Mouse (Mus musculus) spleen, embryonic (tissue): ENCODE data around the gene Scly.

ENCODE experiments used
- CTCF ChIA-PET: fragments of 350-600 bp; sonication (Branson Sonifier 250); formaldehyde crosslinking; loops from one replicate; lab custom pipeline; 2022; lab: Charles Lee

Gene Scly

DNA sequence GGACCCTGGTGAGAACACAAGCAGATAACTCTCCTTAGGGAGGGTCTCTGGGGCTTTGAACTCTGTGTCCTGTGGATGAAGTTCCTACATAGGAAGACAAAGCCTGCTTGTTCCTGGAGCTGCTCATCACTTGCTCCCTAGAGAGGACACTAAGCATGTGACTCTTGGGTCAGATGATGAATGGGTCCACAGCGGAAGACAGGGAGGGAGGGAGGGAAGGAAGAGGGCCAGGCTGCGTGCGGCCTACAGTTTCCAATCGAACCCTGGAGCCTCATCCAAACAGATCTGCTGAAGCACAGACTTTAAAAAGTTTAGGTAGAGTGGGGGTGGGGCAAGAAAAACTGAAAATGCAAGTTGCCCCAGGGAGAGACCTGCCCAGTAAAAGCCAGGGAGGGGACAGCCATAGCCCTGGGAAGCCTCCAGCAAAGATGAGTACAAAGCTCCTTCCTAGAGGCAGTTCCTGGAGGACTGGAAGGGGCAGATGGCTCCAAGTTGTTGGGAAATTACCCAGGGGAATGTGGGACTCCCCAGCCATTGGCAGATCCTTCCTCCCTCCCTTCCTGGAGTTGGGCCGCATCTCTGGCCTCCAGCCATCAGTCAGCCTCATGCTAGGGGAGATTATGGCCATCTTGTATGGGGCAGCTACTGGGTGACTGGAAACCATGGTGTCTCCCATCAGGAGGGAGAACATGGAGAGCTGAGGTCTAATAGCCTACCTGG is 1.7 kb downstream of the Scly start:
- CTCF ChIA-PET: no interaction called here

GRCm38 (mm10) chr1:91301206-91301920 is 3.2 kb downstream of the Scly start:
- CTCF ChIA-PET: no interaction called here

DNA sequence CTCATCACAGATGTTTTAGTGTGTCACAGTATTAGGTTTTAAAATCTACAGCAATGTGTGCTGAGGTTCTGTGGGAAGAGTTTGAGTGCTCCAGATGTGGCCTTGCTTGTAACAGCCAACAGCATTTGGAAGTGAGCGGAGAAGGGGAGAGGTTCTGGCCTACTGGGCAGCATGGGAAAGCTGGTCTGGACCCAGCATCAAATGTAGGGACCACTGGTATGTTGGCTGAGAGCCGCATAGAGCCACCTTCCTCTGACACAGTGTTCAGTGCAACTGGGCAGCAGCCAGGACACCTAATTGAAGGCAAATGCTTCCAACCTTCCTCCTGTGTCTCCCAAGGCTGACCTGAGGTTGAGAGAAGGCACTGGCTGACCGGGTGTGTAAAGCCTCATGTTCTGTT is 3.9 kb downstream of the Scly start:
- CTCF ChIA-PET: no interaction called here

DNA sequence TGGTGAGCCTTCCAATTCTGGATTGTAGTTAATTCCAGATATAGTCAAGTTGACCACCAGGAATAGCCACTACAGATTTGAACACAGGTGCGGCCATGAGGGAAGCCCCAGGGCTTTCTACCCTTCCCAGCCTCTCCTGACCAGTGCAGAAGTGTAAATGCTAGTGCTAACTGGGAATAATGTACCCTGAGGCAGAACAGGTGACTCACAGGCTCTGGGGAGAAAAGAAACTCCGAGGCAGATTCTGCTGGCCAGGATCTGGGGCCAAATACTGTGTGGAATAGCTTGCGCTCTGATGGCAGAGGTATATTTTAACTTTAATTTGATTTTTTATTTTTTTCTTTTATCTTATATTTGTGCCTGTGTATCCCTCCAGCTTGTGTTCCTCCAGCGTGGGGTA is 6.5 kb downstream of the Scly start:
- CTCF ChIA-PET: no interaction called here

DNA sequence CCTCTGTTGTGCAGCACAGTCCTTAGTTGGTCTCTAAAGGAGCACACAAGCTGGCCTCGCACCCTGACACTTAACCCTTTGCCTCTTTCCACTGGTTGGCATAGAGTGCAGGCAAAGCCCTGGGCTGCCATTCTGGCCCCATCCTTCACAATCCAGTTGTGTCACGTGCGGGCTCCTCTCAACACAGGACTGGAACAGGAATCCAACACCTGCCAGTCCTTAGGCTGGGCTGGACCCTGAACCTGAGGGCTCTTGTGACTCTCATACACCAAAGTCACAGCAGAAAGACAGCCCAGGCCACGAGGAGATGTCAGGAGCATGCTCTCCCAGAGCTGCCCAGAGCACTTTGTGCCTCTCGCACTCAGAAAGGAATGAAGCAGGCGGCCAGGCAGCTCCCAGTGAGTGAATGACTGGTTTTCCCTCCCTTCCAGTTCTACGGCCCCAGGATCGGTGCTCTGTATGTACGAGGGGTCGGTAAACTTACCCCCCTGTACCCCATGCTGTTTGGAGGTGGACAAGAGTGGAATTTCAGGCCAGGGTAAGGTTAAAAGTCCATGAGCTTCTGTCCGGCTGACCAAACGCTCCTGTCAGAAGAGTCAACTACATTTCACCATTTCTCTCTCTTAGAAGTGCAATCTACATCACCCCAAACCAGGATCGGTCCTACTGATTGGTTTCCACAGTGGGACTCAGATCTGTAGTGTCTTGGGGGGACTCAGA is 11.4 kb downstream of the Scly start:
- CTCF ChIA-PET: interaction anchor here (0.6 kb wide), 1 partner anchor 56 kb away, joined by 3 read pairs; no protein-coding TSS in a partner anchor

GRCm38 (mm10) chr1:91312273-91312672 is 14.1 kb downstream of the Scly start:
- CTCF ChIA-PET: interaction anchor here (0.6 kb wide), 1 partner anchor 35 kb away, joined by 4 read pairs; no protein-coding TSS in a partner anchor

- CTCF ChIA-PET: no interaction called here
These were observed 15.1 kb downstream of the Scly start for GRCm38 (mm10) chr1:91313251-91313650.

DNA sequence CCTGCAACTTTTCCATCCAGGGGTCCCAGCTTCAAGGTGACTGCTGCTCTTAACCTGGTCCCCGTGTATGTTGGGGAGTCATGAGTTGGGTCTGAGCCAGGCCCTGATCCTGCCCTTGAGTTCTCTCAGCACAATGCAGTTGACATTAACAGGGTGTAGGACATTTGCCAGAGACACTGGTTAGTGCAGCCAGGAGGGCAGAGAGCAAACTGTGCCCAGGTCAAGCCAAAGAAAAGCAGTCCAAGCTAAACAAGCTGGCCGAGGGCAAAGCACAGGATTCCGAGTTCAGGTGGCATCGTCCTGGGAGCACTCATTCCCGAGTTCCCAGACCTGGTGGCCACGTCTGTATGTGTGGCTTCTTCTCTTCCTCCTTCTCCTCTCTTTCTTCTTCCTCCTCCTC is 19.5 kb downstream of the Scly start:
- CTCF ChIA-PET: no interaction called here

- CTCF ChIA-PET: no interaction called here
These were observed 23.8 kb downstream of the Scly start, which contains the start of gene Espnl for GRCm38 (mm10) chr1:91321760-91322438. TSS of gene Espnl (plus strand) at chr1:91322075.

- CTCF ChIA-PET: no interaction called here
These were observed 26.5 kb downstream of the Scly start for GRCm38 (mm10) chr1:91324646-91325045.

DNA sequence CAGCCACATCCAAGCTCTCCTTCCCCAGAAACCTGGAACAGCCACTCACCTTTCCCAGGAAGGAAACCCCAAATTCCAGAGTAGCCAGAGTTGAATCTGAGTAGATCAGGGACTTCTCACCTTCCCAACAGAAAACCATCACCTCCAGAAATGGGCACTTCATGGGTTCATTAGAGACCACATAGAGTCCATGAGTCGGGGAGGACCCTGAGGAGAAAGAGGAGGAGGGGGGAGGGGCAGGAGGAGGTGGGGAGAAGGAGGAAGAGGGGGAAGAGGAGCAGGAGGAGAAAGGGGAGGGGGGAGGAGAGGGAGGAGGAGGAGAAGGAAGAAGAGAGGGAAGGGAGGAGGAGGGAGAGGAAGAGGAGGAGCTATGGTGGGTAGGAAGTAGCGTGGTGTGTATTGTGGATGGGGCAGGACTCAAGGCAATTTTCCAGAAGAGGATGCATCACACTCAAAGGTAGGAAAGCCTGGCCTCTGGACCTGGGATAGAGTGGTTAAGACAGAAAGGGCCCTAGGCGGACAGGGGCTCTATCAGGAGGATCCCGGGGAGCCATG is 27.4 kb downstream of the Scly start:
- CTCF ChIA-PET: no interaction called here

- CTCF ChIA-PET: no interaction called here
These were observed 34.0 kb downstream of the Scly start for GRCm38 (mm10) chr1:91332102-91332501.

- CTCF ChIA-PET: no interaction called here
These were observed 35.4 kb downstream of the Scly start for GRCm38 (mm10) chr1:91333582-91333981.

DNA sequence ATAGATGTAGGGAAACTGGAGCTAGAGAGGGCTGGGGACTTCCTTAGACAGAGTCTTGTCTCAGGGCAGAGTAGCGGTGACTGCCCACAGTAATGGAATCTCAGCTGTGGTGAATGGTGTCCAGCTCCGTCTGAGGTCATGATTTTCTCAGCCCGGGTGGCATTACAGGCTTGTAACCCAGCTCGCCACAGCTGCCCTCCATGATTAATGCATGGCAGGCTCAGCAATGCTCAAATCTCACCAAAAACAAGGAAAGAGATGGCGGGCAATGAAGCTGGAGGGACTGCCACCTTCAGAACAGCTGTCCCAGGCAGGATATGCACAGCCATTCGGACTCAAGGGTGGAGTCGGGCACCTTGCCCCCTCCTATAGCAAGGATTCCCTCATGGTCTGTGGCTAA is 39.2 kb downstream of the Scly start:
- CTCF ChIA-PET: no interaction called here

GRCm38 (mm10) chr1:91344001-91344400 is 45.9 kb downstream of the Scly start:
- CTCF ChIA-PET: no interaction called here

DNA sequence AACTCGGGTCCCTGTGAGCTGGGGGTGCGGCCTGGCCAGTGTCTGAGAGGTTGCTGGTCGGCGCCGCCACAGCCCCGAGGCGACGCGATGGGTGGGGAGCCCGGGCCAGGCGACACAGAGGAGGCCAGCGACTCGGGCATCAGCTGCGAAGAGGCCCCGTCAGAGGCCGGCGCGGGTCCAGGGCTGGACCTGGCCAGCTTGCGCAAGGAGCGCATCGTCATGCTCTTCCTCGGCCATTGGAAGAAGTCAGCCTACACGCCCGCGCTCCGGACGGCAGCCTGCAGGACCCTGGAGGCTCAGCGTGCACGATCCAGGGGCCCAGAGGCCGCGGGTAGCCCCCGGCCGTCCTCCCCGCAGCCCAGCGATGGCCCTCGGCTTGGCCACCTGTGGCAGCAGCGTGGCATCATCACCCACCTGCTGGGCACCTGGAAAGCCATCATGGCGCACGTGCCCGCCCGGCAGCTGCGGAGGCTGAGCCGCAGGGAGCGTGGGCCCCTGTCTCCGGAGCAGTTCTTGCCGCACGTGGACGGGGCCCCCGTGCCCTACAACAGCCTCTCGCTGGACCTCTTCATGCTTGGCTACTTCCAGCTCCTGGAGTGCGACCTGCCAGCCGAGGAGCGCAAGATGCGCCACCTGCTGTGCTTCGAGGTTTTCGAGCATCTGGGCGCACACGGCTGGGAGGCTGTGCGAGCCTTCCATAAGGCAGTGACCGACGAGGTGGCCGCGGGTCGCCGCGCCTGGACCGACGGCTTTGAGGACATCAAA is 47.0 kb downstream of the Scly start:
- CTCF ChIA-PET: no interaction called here

- CTCF ChIA-PET: interaction anchor here (0.6 kb wide), 3 partner anchors 31 to 1100 kb away, joined by 3 to 5 read pairs (median 4); no protein-coding TSS in a partner anchor
These were observed 48.8 kb downstream of the Scly start for GRCm38 (mm10) chr1:91346892-91347291.

GRCm38 (mm10) chr1:91350841-91351240 is 52.7 kb downstream of the Scly start, which contains the start of gene Klhl30:
TSS of gene Klhl30 (plus strand) at chr1:91351016.
- CTCF ChIA-PET: no interaction called here

GRCm38 (mm10) chr1:91351249-91351648 is 53.1 kb downstream of the Scly start:
- CTCF ChIA-PET: no interaction called here

- CTCF ChIA-PET: no interaction called here
These were observed 54.1 kb downstream of the Scly start for GRCm38 (mm10) chr1:91352277-91352676.

DNA sequence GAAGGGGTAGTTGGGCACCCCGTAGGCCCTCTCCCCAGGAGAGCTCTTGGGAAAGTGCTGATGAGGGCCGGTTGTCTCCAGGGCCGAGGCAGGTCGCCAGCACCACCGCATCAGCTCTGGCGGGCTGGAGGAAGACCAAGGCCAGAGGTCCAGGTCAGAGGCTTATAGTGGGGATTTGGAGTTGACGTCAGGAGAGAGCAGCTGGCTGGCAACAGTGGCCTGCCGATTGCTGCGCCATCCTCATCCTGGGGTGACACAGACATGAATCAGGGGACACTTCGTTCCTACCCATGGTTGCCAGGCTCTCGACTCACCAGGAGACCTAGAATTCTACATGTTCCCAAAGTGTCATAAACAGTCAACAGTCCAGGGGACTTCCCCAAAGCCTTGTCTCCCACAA is 58.0 kb downstream of the Scly start:
- CTCF ChIA-PET: no interaction called here
